Mouse (Mus musculus) embryo, embryonic 10 days (tissue): ENCODE measurements at regions not wholly inside any gene's neighbourhood (a gene's known extent, or its start where the extent isn't known, plus 50 kb on each side); places are given as distances from the start of the nearest gene placed in this dataset.

Source experiments
- DNase-seq: peaks from one replicate; pipeline ENCODE4 v3.0.0-alpha.2; 2015; ENCODE audit warnings: low spot score

GRCm38 (mm10) chr12:95054887-95055286 lies 637.1 kb upstream of the Flrt2 start:
- DNase-seq: no peak

GRCm38 (mm10) chr12:95056926-95057325 lies 635.1 kb upstream of the Flrt2 start:
- DNase-seq: no peak

GRCm38 (mm10) chr12:95059396-95059795 lies 632.6 kb upstream of the Flrt2 start:
- no peak for DNase-seq

GRCm38 (mm10) chr12:95072307-95072706 lies 619.7 kb upstream of the Flrt2 start:
- no peak for DNase-seq

GRCm38 (mm10) chr12:95119223-95119952 lies 572.6 kb upstream of the Flrt2 start:
- no peak for DNase-seq

GRCm38 (mm10) chr12:95132804-95133203 lies 559.2 kb upstream of the Flrt2 start:
- no peak for DNase-seq

- no peak for DNase-seq
Observed at GRCm38 (mm10) chr12:95133482-95133881, 558.5 kb upstream of the Flrt2 start.

- no peak for DNase-seq
Observed at GRCm38 (mm10) chr12:95138167-95138566, 553.9 kb upstream of the Flrt2 start.

- no peak for DNase-seq
Observed at GRCm38 (mm10) chr12:95171051-95171450, 521.0 kb upstream of the Flrt2 start.

GRCm38 (mm10) chr12:95173810-95174402 lies 518.1 kb upstream of the Flrt2 start:
- no peak for DNase-seq

- DNase-seq: no peak
Observed at GRCm38 (mm10) chr12:95202486-95202885, 489.5 kb upstream of the Flrt2 start.

- no peak for DNase-seq
Observed at GRCm38 (mm10) chr12:95205081-95205480, 486.9 kb upstream of the Flrt2 start.

GRCm38 (mm10) chr12:95239158-95239779 lies 452.8 kb upstream of the Flrt2 start:
- peak; percentile 68 for DNase-seq

- DNase-seq: no peak
Observed at GRCm38 (mm10) chr12:95267187-95267586, 424.8 kb upstream of the Flrt2 start.

- no peak for DNase-seq
Observed at GRCm38 (mm10) chr12:95305386-95305785, 386.6 kb upstream of the Flrt2 start.

- DNase-seq: no peak
Observed at GRCm38 (mm10) chr12:95315151-95315750, 376.8 kb upstream of the Flrt2 start.

- no peak for DNase-seq
Observed at GRCm38 (mm10) chr12:95316820-95317219, 375.2 kb upstream of the Flrt2 start.

- no peak for DNase-seq
Observed at GRCm38 (mm10) chr12:95321693-95322092, 370.3 kb upstream of the Flrt2 start.

GRCm38 (mm10) chr12:95329666-95330065 lies 362.4 kb upstream of the Flrt2 start:
- peak; percentile 13 for DNase-seq

GRCm38 (mm10) chr12:95347786-95348185 lies 344.2 kb upstream of the Flrt2 start:
- DNase-seq: no peak

- DNase-seq: peak; percentile 36
Observed at GRCm38 (mm10) chr12:95355151-95355550, 336.9 kb upstream of the Flrt2 start.

GRCm38 (mm10) chr12:95384248-95384964 lies 307.6 kb upstream of the Flrt2 start:
- DNase-seq: peak; percentile 73
